Mouse (Mus musculus): ENCODE measurements around the gene Mettl21a. TPM values are rescaled to one million over a fixed set of nuclear protein-coding genes. Genes with fewer than 3 reads are reported as not detected.
A peak's percentile ranks its signal among the peaks of the same experiment; 100 is the strongest.
"Not testable (repeated sequence)": the region's sequence is repeated elsewhere in the genome, so short reads cannot be mapped to it uniquely, and the experiment has no call there.

Mettl21a gene
- total RNA-seq (2017), result 10.1 and 11.0 TPM in 2 replicates

DNA sequence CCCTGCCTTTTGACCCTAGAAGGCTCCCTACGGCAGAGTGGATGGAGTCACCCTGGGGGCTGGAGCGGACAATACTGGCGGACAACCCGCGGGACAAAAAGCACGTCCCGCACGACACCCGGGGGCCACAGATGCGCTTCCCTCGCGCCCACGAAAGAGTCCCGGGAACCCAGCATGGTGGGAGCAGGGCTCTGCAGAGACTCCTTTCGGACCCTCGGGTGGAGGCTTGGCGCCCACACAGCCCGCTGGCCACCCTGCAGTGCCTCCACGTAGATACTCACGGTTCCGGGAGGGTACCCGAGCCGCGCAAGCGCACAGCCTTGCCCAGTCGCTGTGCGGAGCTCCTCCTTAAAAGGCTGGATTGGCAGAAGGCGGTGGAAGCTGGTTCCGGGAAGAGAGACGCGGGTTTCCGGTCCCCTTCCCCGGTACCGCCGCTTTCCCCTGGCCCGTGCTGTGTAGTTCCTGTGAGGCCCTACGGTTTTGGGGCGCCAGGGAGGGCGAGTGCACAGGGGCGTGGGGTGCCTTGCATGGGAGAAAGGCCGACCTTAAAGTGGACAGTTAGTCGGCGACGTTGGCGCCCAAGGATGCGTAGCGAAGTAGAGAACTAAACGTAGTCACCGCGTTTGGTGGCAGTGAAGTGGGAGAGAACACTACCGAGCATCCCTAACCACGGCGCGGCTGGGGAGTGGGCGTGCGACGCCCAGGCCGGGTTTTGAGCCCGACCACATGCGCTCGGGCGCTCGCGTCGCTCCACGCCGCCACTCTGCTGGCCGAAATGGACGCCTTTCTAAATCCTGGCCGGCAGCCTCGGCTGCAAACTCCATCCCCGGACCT lies at the start of gene Mettl21a:
TSS of gene Mettl21a (minus strand) at position 362 of the 834 bp plus-strand sequence.
- ATAC-seq (replicated peaks; ENCODE audit: low read depth, poor library complexity, severe bottlenecking), result peak; percentile 93

DNA sequence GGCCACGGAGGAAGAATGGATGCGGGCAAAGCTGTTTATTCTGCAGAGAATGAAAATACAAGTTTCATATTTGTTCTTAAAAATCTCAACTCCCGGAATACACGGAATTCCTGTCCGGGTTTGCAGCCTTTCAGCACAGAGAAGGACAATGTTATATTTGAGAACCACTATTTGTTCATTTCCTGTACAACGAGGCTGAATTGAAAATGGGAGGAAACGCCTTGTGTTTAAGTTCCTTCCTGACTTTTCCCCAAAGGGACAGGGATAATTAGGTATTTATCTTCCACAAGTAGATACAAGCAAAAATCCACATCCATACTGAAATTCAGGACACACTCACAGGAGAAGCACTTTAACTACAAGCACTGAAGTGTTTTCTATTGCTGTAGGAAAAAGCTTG lies 41.8 kb upstream of the Mettl21a start:
- ATAC-seq (replicated peaks; ENCODE audit: low read depth, poor library complexity, severe bottlenecking), result no peak

DNA sequence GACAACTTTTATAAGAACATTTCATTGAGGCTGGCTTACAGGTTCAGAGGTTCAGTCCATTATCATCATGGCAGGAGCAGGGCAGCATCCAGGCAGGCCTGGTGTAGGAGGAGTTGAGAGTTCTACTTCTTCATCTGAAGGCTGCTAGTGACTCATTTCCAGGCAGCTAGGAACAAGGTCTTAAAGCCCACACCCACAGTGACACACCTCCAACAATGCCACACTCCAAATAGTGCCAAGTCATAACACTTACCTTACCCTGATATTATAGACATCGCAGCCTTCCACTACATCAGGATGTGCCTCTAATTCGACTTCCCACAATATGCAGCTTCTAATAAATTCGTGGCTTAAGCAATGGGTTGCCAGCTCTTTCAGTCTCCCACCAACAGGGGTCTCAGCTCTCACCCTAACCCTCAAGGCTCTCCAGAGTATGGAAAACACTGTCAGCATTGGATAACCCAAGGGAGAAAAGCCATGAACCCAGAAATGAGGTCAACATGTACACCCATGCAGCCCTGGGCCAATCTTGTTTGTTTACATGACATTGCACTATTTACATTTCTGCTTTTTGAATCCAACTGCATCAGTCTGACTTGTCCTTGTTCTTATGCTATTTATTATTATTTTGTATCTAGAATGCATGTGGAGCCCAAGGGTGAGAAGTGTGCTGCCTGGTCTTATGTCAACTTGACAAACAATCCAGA lies 39.5 kb upstream of the Mettl21a start:
- ATAC-seq (replicated peaks; ENCODE audit: low read depth, poor library complexity, severe bottlenecking), result no peak

DNA sequence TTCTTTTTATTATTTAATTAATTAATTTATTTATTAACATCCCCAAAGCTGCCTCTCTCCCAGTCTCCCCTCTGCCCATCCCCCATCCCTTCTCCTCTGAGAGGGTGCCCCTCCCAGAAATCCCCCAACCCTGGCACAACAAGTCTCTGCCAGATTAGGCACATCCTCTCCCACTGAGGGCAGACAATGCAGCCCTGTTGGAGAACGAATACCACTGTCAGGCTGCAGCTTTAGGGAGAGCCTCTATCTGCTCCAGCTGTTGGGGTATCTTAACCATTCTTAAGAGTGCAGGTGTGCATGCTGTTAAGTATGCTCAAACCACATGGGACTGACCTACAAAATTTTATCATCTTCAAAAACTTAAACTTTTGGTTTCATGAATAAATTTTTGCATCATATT lies 38.4 kb upstream of the Mettl21a start:
- no peak for ATAC-seq (replicated peaks; ENCODE audit: low read depth, poor library complexity, severe bottlenecking)

DNA sequence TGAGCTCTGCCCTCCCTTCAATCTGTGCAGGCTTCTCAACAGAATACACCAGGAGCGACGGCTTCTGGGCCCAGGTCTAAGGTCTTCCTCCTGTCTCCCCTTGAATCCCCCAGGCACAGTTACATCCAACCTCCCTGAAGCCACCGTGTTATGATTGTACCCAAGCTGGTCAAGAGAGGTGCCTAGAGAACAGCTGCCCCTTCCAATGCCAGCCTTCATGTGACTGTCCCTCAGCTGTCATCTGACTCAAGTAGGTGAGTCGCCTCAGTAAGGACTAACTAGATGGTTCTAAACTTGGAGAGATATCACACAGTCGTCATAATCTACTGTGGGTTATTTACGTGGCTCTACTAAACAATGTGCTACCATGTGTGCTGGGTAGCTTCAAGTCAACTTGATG lies 36.7 kb upstream of the Mettl21a start:
- ATAC-seq (replicated peaks; ENCODE audit: low read depth, poor library complexity, severe bottlenecking), result no peak

DNA sequence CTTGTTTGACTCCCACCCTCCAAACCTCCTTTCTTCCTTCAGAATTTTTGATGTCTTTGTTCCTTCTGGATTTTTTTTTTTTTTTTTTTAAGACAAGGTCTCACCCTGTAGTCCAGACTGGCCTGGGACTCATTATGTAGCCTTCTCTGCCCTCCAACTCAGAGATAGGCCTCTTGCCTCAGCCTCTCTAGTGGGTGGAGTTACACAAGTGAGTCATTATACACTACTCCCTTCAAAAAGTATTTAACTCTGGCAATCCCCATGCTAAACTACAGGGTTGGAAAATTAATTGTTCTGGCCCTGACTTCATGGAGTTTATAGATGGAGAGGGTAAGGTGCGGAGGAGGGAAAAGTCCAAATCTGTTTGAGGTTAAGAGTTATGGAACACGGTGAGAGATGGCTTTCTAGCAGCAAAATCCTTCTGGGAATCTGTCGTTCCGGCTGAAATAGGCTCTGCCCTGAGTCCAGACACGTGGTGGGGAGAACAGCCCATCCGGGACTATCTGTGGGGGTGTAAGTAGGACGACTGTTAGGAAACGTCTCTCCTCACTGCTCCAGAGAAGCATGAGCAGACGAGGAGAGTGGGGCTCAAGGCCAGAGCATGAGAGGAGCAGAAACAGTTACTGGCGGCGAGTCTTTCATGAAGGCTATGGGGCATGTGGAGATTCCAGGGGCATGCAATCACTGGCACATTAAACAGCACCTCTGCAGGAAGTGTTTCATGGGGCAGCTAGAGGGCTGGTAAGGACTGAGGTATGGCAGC lies 32.5 kb upstream of the Mettl21a start:
- no peak for ATAC-seq (replicated peaks; ENCODE audit: low read depth, poor library complexity, severe bottlenecking)

DNA sequence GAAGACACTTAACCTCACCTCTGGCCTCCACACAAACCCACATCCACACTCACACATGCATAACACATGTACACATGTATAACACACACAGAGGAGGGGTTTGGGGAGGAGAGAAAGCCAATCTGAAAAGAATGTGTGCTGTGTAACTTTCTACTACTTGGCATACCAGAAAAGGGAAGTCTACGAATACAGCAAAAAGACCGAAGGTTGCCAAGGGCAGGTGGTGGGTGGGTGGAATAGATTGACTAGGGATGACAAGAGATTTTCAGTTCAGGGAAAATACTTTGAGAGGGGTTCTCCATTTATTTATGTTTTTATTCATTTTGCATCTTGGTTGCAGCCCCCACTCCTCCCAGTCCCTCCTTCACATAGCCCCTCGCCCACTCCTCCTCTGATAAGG lies 27.5 kb upstream of the Mettl21a start:
- 0 out of 2 replicates have a peak, but pooled peaks have one; percentile 36 for ATAC-seq (replicated peaks; ENCODE audit: low read depth, poor library complexity, severe bottlenecking)

DNA sequence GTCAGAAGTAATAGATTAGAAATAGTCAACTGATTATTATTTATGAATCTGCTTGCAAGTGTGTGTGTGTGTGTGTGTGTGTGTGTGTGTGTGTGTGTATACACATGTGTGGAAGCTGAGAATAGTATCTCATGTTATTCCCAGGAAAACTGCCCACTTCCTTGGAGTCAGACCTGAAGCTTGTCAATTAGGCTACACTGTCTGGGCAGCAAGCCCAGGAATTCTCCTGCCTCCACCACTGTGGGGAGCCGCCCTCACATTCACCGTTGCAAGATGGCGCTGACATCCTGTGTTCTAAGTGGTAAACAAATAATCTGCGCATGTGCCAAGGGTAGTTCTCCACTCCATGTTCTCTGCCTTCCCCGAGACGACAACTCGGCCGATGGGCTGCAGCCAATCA lies 25.5 kb upstream of the Mettl21a start:
- not testable (repeated sequence) for ATAC-seq (replicated peaks; ENCODE audit: low read depth, poor library complexity, severe bottlenecking)

DNA sequence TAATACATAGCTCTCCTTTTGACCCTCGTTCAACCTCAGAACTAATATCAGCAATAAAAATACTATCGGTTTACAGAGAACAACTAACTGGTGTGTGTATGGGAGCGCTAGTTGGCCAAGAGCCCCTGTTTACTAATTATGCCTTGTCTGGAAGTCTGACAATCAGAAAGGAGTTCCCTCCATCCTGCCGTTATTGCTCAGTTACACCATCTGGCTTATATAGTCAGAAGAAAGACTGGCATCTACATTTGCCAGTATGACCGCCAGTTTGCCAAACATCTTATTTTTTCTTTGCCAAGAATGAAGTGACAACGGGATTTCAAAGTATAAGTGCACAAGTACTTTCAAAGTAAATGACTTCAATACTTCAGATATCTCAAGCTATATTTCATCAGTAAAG lies 24.0 kb upstream of the Mettl21a start:
- no peak for ATAC-seq (replicated peaks; ENCODE audit: low read depth, poor library complexity, severe bottlenecking)

DNA sequence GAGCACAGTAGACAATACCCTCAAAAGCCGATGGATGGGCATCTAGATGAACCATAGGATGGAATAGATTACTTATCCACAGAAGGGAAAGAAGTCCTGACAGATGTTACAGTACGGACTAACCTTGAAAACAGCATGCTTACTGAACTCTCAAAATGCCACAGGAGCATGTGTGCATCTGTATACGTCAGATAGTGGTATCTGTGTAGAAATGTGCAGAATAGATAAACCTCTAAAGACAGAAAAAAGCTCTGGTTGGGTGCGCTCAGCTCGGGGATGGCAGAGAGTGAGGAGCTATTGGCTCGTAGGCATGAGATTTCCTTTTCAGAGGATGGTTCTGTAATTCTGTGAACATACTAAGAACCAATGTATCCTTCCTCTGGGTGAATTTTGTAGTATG lies 22.2 kb upstream of the Mettl21a start:
- no peak for ATAC-seq (replicated peaks; ENCODE audit: low read depth, poor library complexity, severe bottlenecking)

DNA sequence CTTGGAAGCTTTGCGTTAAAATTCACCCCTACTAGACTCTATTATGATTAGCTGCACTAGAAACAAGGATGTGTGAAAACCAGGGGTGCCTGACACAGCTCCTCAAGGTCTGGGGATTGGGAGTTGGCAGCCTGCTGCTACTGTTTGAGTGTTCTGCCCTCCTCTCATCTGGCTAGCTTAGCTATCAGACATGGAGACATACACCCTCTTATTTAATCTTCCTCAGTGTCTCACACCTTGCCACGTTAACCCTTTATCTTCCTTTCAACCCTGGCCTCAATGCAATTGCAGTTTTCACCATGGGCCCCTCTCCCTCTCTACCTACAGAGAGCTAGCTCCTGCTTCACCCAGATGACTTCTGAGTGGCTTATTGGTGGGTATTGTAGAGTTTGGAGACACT lies 18.6 kb upstream of the Mettl21a start:
- ATAC-seq (replicated peaks; ENCODE audit: low read depth, poor library complexity, severe bottlenecking), result no peak

DNA sequence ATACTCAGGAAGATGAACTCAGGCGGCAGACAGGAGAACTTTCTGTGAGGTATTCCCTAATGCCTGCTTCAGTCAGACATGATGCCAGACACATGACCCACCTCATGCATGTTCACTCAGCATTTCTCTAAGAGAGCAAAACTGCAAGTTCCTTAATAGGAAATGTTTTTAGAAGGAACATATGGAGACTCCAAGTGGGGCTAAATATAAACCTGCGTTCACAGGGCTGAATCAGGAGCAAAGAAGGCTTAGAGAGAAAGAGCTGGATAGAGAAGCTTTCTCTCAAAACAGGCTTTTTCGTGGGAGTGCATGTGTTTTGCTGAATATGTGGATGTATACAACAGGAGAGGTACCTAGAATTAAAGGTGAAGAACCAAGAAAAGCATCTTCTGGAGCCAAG lies 16.2 kb upstream of the Mettl21a start:
- no peak for ATAC-seq (replicated peaks; ENCODE audit: low read depth, poor library complexity, severe bottlenecking)

DNA sequence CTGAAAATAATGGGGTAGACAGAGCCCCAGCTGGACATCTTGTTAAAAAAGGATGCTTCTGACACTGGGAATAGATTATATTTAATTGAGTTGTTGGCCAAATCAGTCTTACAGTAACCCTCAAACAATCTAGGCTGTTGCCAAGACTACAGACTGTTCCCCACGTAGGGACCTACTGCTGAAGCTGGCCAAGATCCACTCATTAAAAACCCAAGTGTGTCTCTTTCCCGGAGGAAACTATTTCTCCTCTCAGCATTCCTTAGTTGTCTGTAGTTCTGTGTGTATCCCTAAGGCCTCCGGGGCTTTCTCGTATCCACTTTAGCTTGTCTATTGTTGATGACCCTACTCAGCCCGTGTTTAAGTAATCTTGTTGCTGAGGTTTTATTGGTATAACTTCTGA lies 14.5 kb upstream of the Mettl21a start:
- ATAC-seq (replicated peaks; ENCODE audit: low read depth, poor library complexity, severe bottlenecking), result no peak

DNA sequence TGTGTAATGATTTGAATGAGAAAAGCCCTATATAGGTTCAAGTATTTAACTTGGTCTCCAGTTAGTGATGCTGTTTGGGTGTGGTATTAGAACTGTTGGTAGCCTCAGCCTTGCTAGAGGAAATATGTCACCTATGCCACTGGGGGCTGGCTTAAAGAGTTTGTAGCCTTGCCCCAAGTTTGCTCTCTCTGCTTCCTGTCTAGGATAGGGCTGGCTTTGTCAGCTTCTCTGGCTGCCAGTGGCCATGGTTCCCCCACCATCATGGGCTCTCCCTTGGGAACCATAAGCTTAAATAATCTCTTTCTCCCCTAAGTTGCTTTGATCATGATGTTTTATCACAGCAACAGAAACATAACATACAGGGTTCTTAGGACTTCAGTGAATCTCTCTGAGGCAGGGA lies 8.2 kb upstream of the Mettl21a start:
- no peak for ATAC-seq (replicated peaks; ENCODE audit: low read depth, poor library complexity, severe bottlenecking)

DNA sequence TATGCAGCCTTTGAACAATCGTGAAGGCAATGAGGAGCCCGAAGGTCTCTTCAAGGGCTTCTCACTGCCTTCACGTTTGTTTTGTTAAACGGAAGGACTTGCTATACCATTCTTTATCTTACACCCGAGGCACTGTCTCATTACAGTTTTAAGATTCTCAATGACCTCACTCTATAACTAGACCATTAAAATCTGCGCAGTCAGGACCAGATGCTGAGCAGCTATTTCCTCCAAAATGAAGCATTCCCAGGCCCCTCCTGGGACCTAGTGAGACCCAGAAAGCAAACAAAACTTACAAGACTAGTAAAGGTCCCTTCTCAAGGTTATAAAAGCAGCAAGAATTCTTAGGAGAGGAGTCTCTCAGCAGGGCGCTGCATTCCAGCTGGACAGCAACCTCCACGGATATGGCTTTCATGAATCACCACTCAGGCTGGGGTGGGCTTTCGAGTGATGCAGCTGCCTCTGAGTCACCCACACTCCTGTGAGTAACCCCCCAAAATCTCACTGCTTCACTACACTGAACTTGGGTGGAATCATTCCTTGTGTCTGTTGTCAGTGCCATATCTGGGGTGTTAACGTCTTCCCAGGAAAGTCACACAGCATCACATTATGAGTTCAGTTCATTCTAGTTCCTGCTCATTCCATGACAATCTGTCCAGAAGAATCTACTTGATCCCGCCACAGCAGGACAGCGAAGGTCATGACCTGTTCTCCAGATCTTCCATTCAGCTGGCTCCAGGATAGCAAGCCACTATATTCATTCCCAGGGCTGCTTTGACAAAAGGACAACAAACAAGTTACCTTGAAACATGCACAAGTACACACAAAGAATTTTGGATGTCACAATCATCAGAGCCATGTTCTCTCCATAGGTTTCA lies 6.8 kb upstream of the Mettl21a start:
- ATAC-seq (replicated peaks; ENCODE audit: low read depth, poor library complexity, severe bottlenecking), result no peak

DNA sequence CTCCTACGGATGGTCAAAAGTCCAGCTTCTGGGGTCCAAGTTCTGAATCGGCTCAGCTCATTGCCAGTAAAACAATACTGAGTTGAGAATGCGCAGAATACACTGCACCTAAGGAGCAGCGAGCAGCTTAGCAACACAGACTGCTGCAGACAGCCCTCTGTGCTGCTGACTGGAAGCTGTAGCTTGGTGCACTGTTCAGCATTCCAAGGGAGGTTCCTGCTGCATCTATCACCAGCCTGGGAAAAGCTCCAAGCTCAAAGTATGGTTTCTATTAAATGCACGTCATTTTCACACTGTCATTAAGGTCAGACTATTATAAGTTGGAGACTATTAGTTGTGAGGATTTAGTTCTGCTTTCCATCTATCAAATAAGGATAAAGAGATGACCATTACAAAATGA lies 4.1 kb upstream of the Mettl21a start:
- no peak for ATAC-seq (replicated peaks; ENCODE audit: low read depth, poor library complexity, severe bottlenecking)

DNA sequence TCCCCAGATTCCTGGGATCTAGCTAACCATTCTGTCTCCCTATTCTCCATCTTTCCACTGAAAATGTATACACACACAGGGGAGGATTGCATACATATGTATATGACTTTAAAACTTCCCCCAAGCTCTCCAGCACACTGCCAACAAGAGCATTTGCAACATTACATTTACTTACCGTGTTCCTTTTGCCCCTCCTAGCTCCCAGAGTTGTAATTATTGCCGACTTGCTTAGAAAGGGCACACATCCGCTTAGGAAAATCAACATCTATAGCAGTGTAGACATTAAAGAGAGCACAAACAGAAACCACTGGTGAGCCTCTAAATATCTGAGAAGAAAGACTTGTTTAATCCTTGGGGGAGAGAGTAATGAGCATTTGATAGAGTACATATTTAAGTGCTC lies 1.2 kb upstream of the Mettl21a start:
- no peak for ATAC-seq (replicated peaks; ENCODE audit: low read depth, poor library complexity, severe bottlenecking)

DNA sequence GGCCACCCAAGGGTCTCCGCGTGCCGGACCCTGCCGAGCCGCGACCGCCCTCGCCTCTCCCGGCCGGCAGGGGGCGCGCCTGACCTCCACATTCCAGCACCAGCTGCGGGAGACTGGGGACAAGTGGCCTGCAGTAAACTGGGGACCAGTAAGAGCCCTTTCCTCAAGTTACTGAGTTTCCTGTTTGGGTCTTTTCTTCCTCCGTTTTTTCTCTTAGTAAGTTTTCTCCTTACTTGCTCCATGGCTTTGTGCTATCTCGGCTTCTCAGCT lies 608 bp upstream of the Mettl21a start:
- peak; percentile 50 for ATAC-seq (replicated peaks; ENCODE audit: low read depth, poor library complexity, severe bottlenecking)

DNA sequence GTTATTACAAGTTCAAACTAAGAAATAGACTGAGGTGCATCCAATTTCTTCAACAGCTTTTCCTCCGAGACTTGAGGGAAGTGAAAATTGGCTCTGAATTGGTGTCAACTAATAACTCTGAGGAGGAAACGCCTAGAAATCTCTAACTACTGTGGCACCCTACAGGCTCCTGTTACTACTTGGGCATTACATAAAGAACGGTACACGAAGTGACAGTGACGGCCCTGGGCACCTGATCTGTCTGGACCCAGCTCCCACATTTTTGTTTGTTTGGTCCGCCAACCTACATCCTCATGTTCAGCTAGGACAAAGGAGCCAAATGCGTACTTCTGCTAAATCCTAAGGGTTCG lies 536 bp downstream of the Mettl21a start:
- ATAC-seq (replicated peaks; ENCODE audit: low read depth, poor library complexity, severe bottlenecking), result peak; percentile 28

DNA sequence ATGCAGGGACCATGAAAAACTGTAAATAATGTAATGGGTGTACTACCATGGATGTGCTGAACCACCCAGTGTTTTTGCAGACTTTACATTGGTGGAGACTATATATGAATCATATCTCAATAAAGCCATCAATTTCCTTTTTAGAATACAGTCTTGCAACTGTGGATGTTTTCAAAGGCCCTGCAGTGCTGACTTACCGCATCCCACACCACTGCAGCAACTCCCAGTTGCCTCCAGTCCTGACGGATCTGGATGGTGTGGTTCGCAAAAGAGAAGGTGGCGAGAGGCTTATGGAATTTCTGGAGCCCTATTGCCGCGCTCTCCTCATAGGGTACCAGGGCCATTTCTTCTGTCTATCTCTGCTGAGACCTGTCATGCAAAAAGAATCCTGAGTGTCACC lies 966 bp downstream of the Mettl21a start:
- ATAC-seq (replicated peaks; ENCODE audit: low read depth, poor library complexity, severe bottlenecking), result no peak
